ENCODE assay signal across 17 mouse cellular contexts in the genomic region with DNA sequence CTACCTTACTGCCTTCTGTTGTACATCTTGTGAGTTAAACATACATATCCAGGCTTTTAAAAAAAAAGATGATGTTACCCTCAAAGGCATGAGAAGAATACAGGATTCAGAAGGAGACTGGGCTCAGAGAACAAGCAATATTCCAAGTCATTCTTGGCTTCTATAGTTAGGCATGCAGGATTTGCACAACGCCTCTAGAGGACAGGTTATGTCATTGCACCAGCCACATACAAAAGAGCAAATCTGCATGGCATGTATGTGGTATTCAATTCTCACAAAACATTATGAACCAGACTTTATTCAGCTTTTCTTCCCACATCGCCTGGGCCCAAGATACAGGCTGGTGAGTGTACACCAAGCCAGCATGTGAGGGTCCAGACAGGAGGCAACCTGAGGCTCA.
DNase-seq lines count a peak whose midpoint lies in the region; ATAC-seq and TF ChIP-seq lines count a peak whose summit lies in the region.
"Had no signal": no experiment of that assay in that cellular context is flagged by ENCODE, and none has a peak within 500 bp of the region (broad histone marks: within the 10 kb centered on the region; RNA-seq: fewer than 3 reads in every experiment).

No protein-coding gene starts in this region.

- TF ChIP-seq POLR2A in cortical plate, adult 2 months (IDR thresholded peaks at IDR 0.05; ENCODE audit: extremely low read depth, insufficient read depth, low read length) = no peak

- peaks cover 16% of the 10 kb centered on the region for H3K36me3 ChIP-seq in forebrain, postnatal 0 days (ENCODE audit: insufficient read depth)
- no peaks in the 10 kb centered on the region for H3K36me3 ChIP-seq in forebrain, embryonic 12.5 days (replicated peaks)
- H3K36me3 ChIP-seq in E14TG2a.4 (ENCODE audit: insufficient read depth, low read length) = no peaks in the 10 kb centered on the region
- H3K36me3 ChIP-seq: lung, embryonic 15.5 days had no signal

- DNase-seq in forebrain, postnatal 0 days = peak; percentile 22
- DNase-seq in left cerebral cortex, adult 2 months (ENCODE audit: extremely low spot score in 1 of 2, low spot score in 2 of 2) = no peak
- DNase-seq in left cerebral cortex, postnatal 36 days (ENCODE audit: low spot score in 2 of 2) = no peak
- no peak for DNase-seq in testis, postnatal 14 days (ENCODE audit: low spot score)
- DNase-seq: adrenal gland, postnatal 14 days; B cell, adult 2 months; cerebellum, postnatal 36 days; heart, adult 18-20 months; heart, postnatal 4 days; kidney, adult 8-10 months had no signal

- peak; percentile 66 for TF ChIP-seq CTCF in forebrain, postnatal 0 days (IDR thresholded peaks at IDR 0.05; ENCODE audit: low read depth)
- peak; percentile 64 for TF ChIP-seq CTCF in left cerebral cortex, adult 2 months (IDR thresholded peaks at IDR 0.05)
- TF ChIP-seq CTCF in E14TG2a.4 (conservative IDR thresholded peaks at IDR 0.05; ENCODE audit: low read length) = peak; percentile 97
- peak; percentile 28; the same call in 1 of the 2 replicates for TF ChIP-seq CTCF in cortical plate, adult 2 months (IDR thresholded peaks at IDR 0.05; ENCODE audit: extremely low read depth, insufficient read depth, low read length)

- 35% methylated on average over 2 of the region's 2 CpGs for WGBS in forebrain, postnatal 0 days
- WGBS in forebrain, embryonic 12.5 days = 24% methylated on average over 2 of the region's 2 CpGs

- no peaks in the 10 kb centered on the region for H3K27me3 ChIP-seq in forebrain, postnatal 0 days (ENCODE audit: insufficient read depth, low read length)
- no peaks in the 10 kb centered on the region for H3K27me3 ChIP-seq in forebrain, embryonic 12.5 days
- no peaks in the 10 kb centered on the region for H3K27me3 ChIP-seq in E14TG2a.4 (ENCODE audit: insufficient read depth, low read length)
- H3K27me3 ChIP-seq: lung, embryonic 15.5 days had no signal

- no peak overlapping the region for H3K4me3 ChIP-seq in forebrain, postnatal 0 days (ENCODE audit: low read depth, low read length)
- no peak overlapping the region for H3K4me3 ChIP-seq in forebrain, embryonic 12.5 days (replicated peaks)
- H3K4me3 ChIP-seq in left cerebral cortex, adult 2 months = no peak overlapping the region
- no peak overlapping the region for H3K4me3 ChIP-seq in E14TG2a.4 (replicated peaks; ENCODE audit: low read length)
- no peak overlapping the region for H3K4me3 ChIP-seq in cortical plate, adult 2 months (ENCODE audit: insufficient read depth, low read length)
- H3K4me3 ChIP-seq: erythroblast, embryonic 14.5 days; lung, embryonic 15.5 days had no signal

- H3K4me1 ChIP-seq in forebrain, postnatal 0 days (ENCODE audit: insufficient read depth) = no peaks in the 10 kb centered on the region
- H3K4me1 ChIP-seq in forebrain, embryonic 12.5 days = no peaks in the 10 kb centered on the region
- H3K4me1 ChIP-seq in E14TG2a.4 (replicated peaks; ENCODE audit: low read depth, low read length) = no peaks in the 10 kb centered on the region
- H3K4me1 ChIP-seq in cortical plate, adult 2 months (ENCODE audit: control insufficient read depth, insufficient read depth, low read length) = no peaks in the 10 kb centered on the region
- H3K4me1 ChIP-seq: lung, embryonic 15.5 days had no signal

- no peak overlapping the region for H3K4me2 ChIP-seq in forebrain, postnatal 0 days (ENCODE audit: low read depth)
- no peak overlapping the region for H3K4me2 ChIP-seq in forebrain, embryonic 12.5 days
- H3K4me2 ChIP-seq: lung, embryonic 15.5 days; midbrain, embryonic 11.5 days had no signal

- intact Hi-C loops in left cerebral cortex, adult 2 months (cut with DNase I) = no loop called here
- intact Hi-C loops in left cerebral cortex, postnatal 36 days (cut with DNase I) = no loop called here

- no peak for ATAC-seq in forebrain, postnatal 0 days
- ATAC-seq in forebrain, embryonic 12.5 days (ENCODE audit: low FRiP score) = no peak
- ATAC-seq in monocyte, adult 5-6 weeks (replicated peaks; ENCODE audit: insufficient number of reproducible peaks, low FRiP score, low TSS enrichment, poor library complexity, severe bottlenecking) = no peak

- no peaks in the 10 kb centered on the region for H3K9me3 ChIP-seq in forebrain, postnatal 0 days (ENCODE audit: low read length)
- no peaks in the 10 kb centered on the region for H3K9me3 ChIP-seq in forebrain, embryonic 12.5 days
- H3K9me3 ChIP-seq in E14TG2a.4 (ENCODE audit: low read length) = no peaks in the 10 kb centered on the region
- H3K9me3 ChIP-seq: lung, embryonic 15.5 days had no signal

- H3K27ac ChIP-seq in forebrain, postnatal 0 days (ENCODE audit: low read depth, low read length) = no peak overlapping the region
- no peak overlapping the region for H3K27ac ChIP-seq in forebrain, embryonic 12.5 days
- H3K27ac ChIP-seq in left cerebral cortex, adult 2 months = no peak overlapping the region
- H3K27ac ChIP-seq in cortical plate, adult 2 months (ENCODE audit: insufficient read depth, low read length) = no peak overlapping the region
- H3K27ac ChIP-seq: lung, embryonic 15.5 days had no signal

- no peak overlapping the region for H3K9ac ChIP-seq in forebrain, postnatal 0 days
- H3K9ac ChIP-seq in forebrain, embryonic 12.5 days = no peak overlapping the region
- H3K9ac ChIP-seq: lung, embryonic 15.5 days had no signal

Comparison
In these comparisons a context has a peak if more than half of its experiments do, and no peak if none do; other contexts are left out.
1. CTCF ChIP-seq: peak in every context shown above with its lines; median percentile 97 in E14TG2a.4; 66 in forebrain, postnatal 0 days; 64 in left cerebral cortex, adult 2 months; 28 in cortical plate, adult 2 months.